In the genomic region with DNA sequence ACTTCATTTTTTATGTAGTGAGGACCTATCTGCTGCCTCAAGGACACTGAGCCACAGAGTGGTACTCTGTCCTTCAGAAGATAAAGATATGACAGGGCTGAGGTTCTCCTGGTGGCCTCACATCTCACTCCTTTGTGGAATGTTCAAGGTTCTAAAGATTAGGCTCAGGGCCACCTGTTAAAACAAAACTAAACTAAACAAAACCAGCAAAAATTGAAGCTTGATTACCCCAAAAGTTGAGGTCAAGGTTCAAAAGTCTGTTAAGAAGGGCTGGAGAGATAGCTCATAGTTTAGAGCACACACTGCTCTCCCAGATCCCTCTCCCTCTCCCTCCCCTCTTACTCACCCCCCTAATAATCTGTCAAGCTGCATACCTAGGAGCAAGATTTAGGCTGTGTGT, we compare ENCODE assay signal across 13 mouse cellular contexts.
"Had no signal": no experiment of that assay in that cellular context is flagged by ENCODE, and none has a peak within 500 bp of the region (broad histone marks: within the 10 kb centered on the region; RNA-seq: fewer than 3 reads in every experiment).

No protein-coding gene starts in this region.

- H3K4me3 ChIP-seq: layer of hippocampus, adult 2 months; limb, embryonic 12.5 days; lung, embryonic 15.5 days; midbrain, embryonic 13.5 days had no signal

- H3K27me3 ChIP-seq: limb, embryonic 12.5 days; lung, embryonic 15.5 days; midbrain, embryonic 13.5 days had no signal

- DNase-seq: kidney, postnatal 10 days; kidney, postnatal 4 days; lung, postnatal 14 days; right cerebral cortex, adult 18-20 months; right cerebral cortex, postnatal 25 days; thymus, adult 18-20 months; thymus, postnatal 14 days had no signal

- ATAC-seq: inflammation-experienced regulatory T-cells, adult 6 months; midbrain, embryonic 13.5 days had no signal

- H3K9ac ChIP-seq: limb, embryonic 12.5 days; liver, embryonic 14.5 days; lung, embryonic 15.5 days; midbrain, embryonic 13.5 days had no signal

- H3K4me1 ChIP-seq: limb, embryonic 12.5 days; lung, embryonic 15.5 days; midbrain, embryonic 13.5 days had no signal

- H3K36me3 ChIP-seq: limb, embryonic 12.5 days; lung, embryonic 15.5 days; midbrain, embryonic 13.5 days had no signal

- H3K4me2 ChIP-seq: limb, embryonic 12.5 days; lung, embryonic 15.5 days; midbrain, embryonic 13.5 days had no signal

- H3K27ac ChIP-seq: layer of hippocampus, adult 2 months; limb, embryonic 12.5 days; liver, embryonic 14.5 days; lung, embryonic 15.5 days; midbrain, embryonic 13.5 days had no signal
